ENCODE assay signal across 17 mouse cellular contexts in genomic region chr13:63151028-63151738, GRCm38 (mm10).
DNase-seq lines count a peak whose midpoint lies in the region; ATAC-seq lines count a peak whose summit lies in the region.
"Had no signal": no experiment of that assay in that cellular context is flagged by ENCODE, and none has a peak within 500 bp of the region (broad histone marks: within the 10 kb centered on the region; RNA-seq: fewer than 3 reads in every experiment).

No protein-coding gene starts in this region.

- no peak overlapping the region for H3K4me2 ChIP-seq in hindbrain, embryonic 11.5 days (replicated peaks; ENCODE audit: low read depth, low read length)
- H3K4me2 ChIP-seq: embryonic facial prominence, embryonic 13.5 days; limb, embryonic 12.5 days had no signal

- H3K9ac ChIP-seq in hindbrain, embryonic 11.5 days (ENCODE audit: low read depth, low read length): no peak overlapping the region
- H3K9ac ChIP-seq: embryonic facial prominence, embryonic 13.5 days; limb, embryonic 12.5 days; liver, embryonic 14.5 days had no signal

- DNase-seq in testis, postnatal 10 days (ENCODE audit: low spot score): peak; percentile 35
- DNase-seq in testis, postnatal 14 days (ENCODE audit: low spot score): no peak
- no peak for DNase-seq in heart, embryonic 10.5 days (ENCODE audit: low spot score)
- peak; percentile 29 for DNase-seq in heart, postnatal 4 days
- no peak for DNase-seq in embryo, embryonic 10 days (ENCODE audit: low spot score)
- no peak for DNase-seq in layer of hippocampus, adult 11-12 months (ENCODE audit: low spot score)
- no peak for DNase-seq in hindbrain, embryonic 11.5 days (ENCODE audit: low spot score)
- DNase-seq: kidney, postnatal 10 days; layer of hippocampus, postnatal 36 days; lung, postnatal 10 days; right cerebral cortex, postnatal 4 days; thymus, postnatal 14 days had no signal

- H3K4me1 ChIP-seq in heart, embryonic 10.5 days: peaks cover 13% of the 10 kb centered on the region
- no peaks in the 10 kb centered on the region for H3K4me1 ChIP-seq in hindbrain, embryonic 11.5 days (replicated peaks; ENCODE audit: control insufficient read depth, insufficient read depth, low read length)

- H3K4me3 ChIP-seq in heart, embryonic 10.5 days: no peak overlapping the region
- H3K4me3 ChIP-seq in hindbrain, embryonic 11.5 days (ENCODE audit: low read depth, low read length): no peak overlapping the region
- H3K4me3 ChIP-seq: embryonic facial prominence, embryonic 13.5 days; limb, embryonic 12.5 days; midbrain, embryonic 10.5 days had no signal

- peak overlapping the region; percentile 53; the same call in 1 of the 2 replicates for H3K27ac ChIP-seq in heart, embryonic 10.5 days
- H3K27ac ChIP-seq in hindbrain, embryonic 11.5 days (ENCODE audit: low read depth, low read length): no peak overlapping the region
- H3K27ac ChIP-seq: hindbrain, postnatal 0 days; limb, embryonic 12.5 days; liver, embryonic 14.5 days; midbrain, embryonic 10.5 days had no signal

- H3K36me3 ChIP-seq in heart, embryonic 10.5 days: no peaks in the 10 kb centered on the region
- H3K36me3 ChIP-seq in hindbrain, embryonic 11.5 days (ENCODE audit: control insufficient read depth, insufficient read depth, low read length): no peaks in the 10 kb centered on the region
- H3K36me3 ChIP-seq: embryonic facial prominence, embryonic 13.5 days; limb, embryonic 12.5 days; midbrain, embryonic 10.5 days had no signal

- no peak for ATAC-seq in hindbrain, embryonic 11.5 days (ENCODE audit: low FRiP score)
- ATAC-seq: hindbrain, postnatal 0 days had no signal

- no peaks in the 10 kb centered on the region for H3K9me3 ChIP-seq in heart, embryonic 10.5 days
- H3K9me3 ChIP-seq in hindbrain, embryonic 11.5 days (ENCODE audit: control insufficient read depth, low read length): no peaks in the 10 kb centered on the region
- H3K9me3 ChIP-seq: embryonic facial prominence, embryonic 13.5 days; midbrain, embryonic 10.5 days had no signal

- no peaks in the 10 kb centered on the region for H3K27me3 ChIP-seq in heart, embryonic 10.5 days (ENCODE audit: insufficient read depth, poor library complexity, severe bottlenecking)
- no peaks in the 10 kb centered on the region for H3K27me3 ChIP-seq in hindbrain, embryonic 11.5 days (ENCODE audit: control insufficient read depth, insufficient read depth, low read length)
- H3K27me3 ChIP-seq: embryonic facial prominence, embryonic 13.5 days; limb, embryonic 12.5 days had no signal

- 61% methylated on average over 9 of the region's 9 CpGs for WGBS in heart, embryonic 10.5 days
- 90% methylated on average over 9 of the region's 9 CpGs for whole genome bisulfite sequencing in hindbrain, embryonic 11.5 days

Comparison
In these comparisons a context has a peak if more than half of its experiments do, and no peak if none do; other contexts are left out.
1. DNase-seq: peak in testis, postnatal 10 days (single experiment) and heart, postnatal 4 days (single experiment); none in testis, postnatal 14 days (single experiment), heart, embryonic 10.5 days (single experiment), embryo, embryonic 10 days (single experiment), layer of hippocampus, adult 11-12 months (single experiment) and hindbrain, embryonic 11.5 days (single experiment).